Mouse (Mus musculus) common myeloid progenitor, adult 5-6 weeks (primary cell): Measurements from ENCODE around the gene Caps2. TPM values are rescaled to one million over a fixed set of nuclear protein-coding genes. Genes with fewer than 3 reads are reported as not detected.

Source experiments
- total RNA-seq: library from RNA; stranded (forward); fragments of 200-1000, 187-1606 nt; gene quantifications from 2 replicates; pipeline ENCODE4 v1.2.3, GENCODE M21; 2017

The Caps2 gene
- total RNA-seq, 1 experiment from 2014 or later: not detected

Other genes starting within 250 kb of the Caps2 start
- gene Krr1, start 191.0 kb upstream of the Caps2 start, total RNA-seq: 49.8 and 51.7 TPM in 2 replicates
- gene Glipr1, start 161.0 kb upstream of the Caps2 start, total RNA-seq: 278 and 338 TPM in 2 replicates
- gene Glipr1l1, start 103.4 kb upstream of the Caps2 start, total RNA-seq: not detected in 2 replicates
- gene Glipr1l2, start 80.3 kb upstream of the Caps2 start, total RNA-seq: not detected in 2 replicates
- gene Glipr1l3, start 3.3 kb upstream of the Caps2 start, total RNA-seq: not detected in 2 replicates
- gene Kcnc2, start 107.5 kb downstream of the Caps2 start, total RNA-seq: not detected in 2 replicates